Mouse (Mus musculus) embryonic facial prominence, embryonic 11.5 days (tissue): ENCODE results near the gene Kcns3. TPM values are rescaled to one million over a fixed set of nuclear protein-coding genes. Genes with fewer than 3 reads are reported as not detected.

Experiments used
- ATAC-seq: fragments of 200-750 bp; cut with Nextera tagmentation; replicated peaks from 2 replicates; pipeline ENCODE4 v1.8.0; 2017; ENCODE audit warnings: low read depth; ENCODE audit not compliant: insufficient number of reproducible peaks, low FRiP score, low TSS enrichment
- DNase-seq: peaks from one replicate; pipeline ENCODE4 v3.0.0-alpha.2; 2015; ENCODE audit warnings: low spot score
- H3K27ac ChIP-seq: fragments of 300-500 bp; sonication (generic); replicated peaks from 2 replicates; pipeline ENCODE4 v1.5.1; 2014; ENCODE audit warnings: mild to moderate bottlenecking, low read depth, low read length, control low read depth
- H3K27me3 ChIP-seq: fragments of 300-500 bp; sonication (generic); 2 replicates; pipeline ENCODE4 v1.6.1; 2014; ENCODE audit warnings: mild to moderate bottlenecking, low read length, moderate library complexity, mixed read lengths; ENCODE audit not compliant: control insufficient read depth, insufficient read depth
- H3K36me3 ChIP-seq: fragments of 300-500 bp; sonication (generic); replicated peaks from 2 replicates; pipeline ENCODE4 v1.6.1; 2014; ENCODE audit warnings: low read depth, mild to moderate bottlenecking, low read length, moderate library complexity, mixed read lengths; ENCODE audit not compliant: control insufficient read depth, insufficient read depth
- H3K4me1 ChIP-seq: fragments of 300-500 bp; sonication (generic); 2 replicates; pipeline ENCODE4 v1.6.1; 2014; ENCODE audit warnings: low read length, mixed read lengths; ENCODE audit not compliant: control insufficient read depth, insufficient read depth
- H3K4me2 ChIP-seq: fragments of 300-500 bp; sonication (generic); 2 replicates; pipeline ENCODE4 v1.6.1; 2014; ENCODE audit warnings: low read depth, mild to moderate bottlenecking, control low read depth, low read length, moderate library complexity
- H3K4me3 ChIP-seq: fragments of 300-500 bp; sonication (generic); 2 replicates; pipeline ENCODE4 v1.5.1; 2014; ENCODE audit warnings: low read depth, low read length, control low read depth
- H3K9ac ChIP-seq: fragments of 300-500 bp; sonication (generic); replicated peaks from 2 replicates; pipeline ENCODE4 v1.6.1; 2014; ENCODE audit warnings: mild to moderate bottlenecking, control low read depth, low read length
- H3K9me3 ChIP-seq: fragments of 300-500 bp; sonication (generic); replicated peaks from 2 replicates; pipeline ENCODE4 v1.6.1; 2016; ENCODE audit warnings: mild to moderate bottlenecking, low read length, inconsistent platforms, mixed read lengths; ENCODE audit not compliant: control insufficient read depth
- WGBS: fragments of 180-500 bp; shearing (Covaris S2); extraction: QIAGEN DNeasy Blood & Tissue Kit; methylation state at CpG from one replicate; pipeline ENCODE4 v1.1.7; 2014; 5-methylcytosine and 5-hydroxymethylcytosine counted together
- polyA plus RNA-seq: library from polyadenylated mRNA; unstranded; fragments of >200 nt; fragmentation: Nextera tagmentation; extraction: Ambion mirVana; gene quantifications from 2 replicates; pipeline ENCODE4 v1.2.1, GENCODE M21; 2014

Kcns3 gene
- polyA plus RNA-seq, 1 experiment from 2014 or later: 0.65 TPM

- no peak overlapping the region for H3K9ac ChIP-seq
- no peaks in the 10 kb centered on the region for H3K4me1 ChIP-seq
- H3K9me3 ChIP-seq: no peaks in the 10 kb centered on the region
- H3K36me3 ChIP-seq: no peaks in the 10 kb centered on the region
- no peak for ATAC-seq
- 43% methylated on average over 5 of the region's 5 CpGs for WGBS
- DNase-seq: peak; percentile 10
- no peak overlapping the region for H3K27ac ChIP-seq
- no peaks in the 10 kb centered on the region for H3K27me3 ChIP-seq
- H3K4me2 ChIP-seq: no peak overlapping the region
- H3K4me3 ChIP-seq: no peak overlapping the region
Measured at GRCm38 (mm10) chr12:11177408-11178394, 26.8 kb upstream of the Kcns3 start.

- Histone ChIP-seq H3K4me3 (no peak overlapping the region), H3K36me3 (no peaks in the 10 kb centered on the region), H3K9ac (no peak overlapping the region), H3K4me1 (no peaks in the 10 kb centered on the region), H3K27me3 (no peaks in the 10 kb centered on the region), H3K27ac (no peak overlapping the region), H3K4me2 (no peak overlapping the region), H3K9me3 (no peaks in the 10 kb centered on the region)
- 83% methylated on average over 3 of the region's 3 CpGs for WGBS
- DNase-seq (no peak), ATAC-seq (no peak)
Measured at GRCm38 (mm10) chr12:11158670-11159069, 7.8 kb upstream of the Kcns3 start.

- WGBS: 85% methylated on average over 1 of the region's 1 CpGs
- Histone ChIP-seq H3K27ac (no peak overlapping the region), H3K27me3 (peaks cover 17% of the 10 kb centered on the region), H3K9ac (no peak overlapping the region), H3K4me2 (no peak overlapping the region), H3K4me1 (no peaks in the 10 kb centered on the region), H3K4me3 (no peak overlapping the region), H3K36me3 (no peaks in the 10 kb centered on the region), H3K9me3 (no peaks in the 10 kb centered on the region)
- no peak for DNase-seq
- no peak for ATAC-seq
Measured at GRCm38 (mm10) chr12:11155123-11155522, 4.3 kb upstream of the Kcns3 start.

GRCm38 (mm10) chr12:11153587-11153986 lies 2.7 kb upstream of the Kcns3 start:
- H3K4me1 ChIP-seq: peaks cover 2% of the 10 kb centered on the region; the same call in 1 of the 2 replicates
- no peak overlapping the region for H3K9ac ChIP-seq
- no peak overlapping the region for H3K4me3 ChIP-seq
- no peaks in the 10 kb centered on the region for H3K9me3 ChIP-seq
- ATAC-seq (no peak), DNase-seq (no peak)
- H3K36me3 ChIP-seq: no peaks in the 10 kb centered on the region
- H3K27ac ChIP-seq: no peak overlapping the region
- no peak overlapping the region for H3K4me2 ChIP-seq
- peaks cover 26% of the 10 kb centered on the region for H3K27me3 ChIP-seq

GRCm38 (mm10) chr12:11150192-11150935 lies 492 bp downstream of the Kcns3 start:
- H3K27ac ChIP-seq: no peak overlapping the region
- peak overlapping the region; percentile 55 for H3K9ac ChIP-seq
- H3K4me1 ChIP-seq: peaks cover 2% of the 10 kb centered on the region; the same call in 1 of the 2 replicates
- peak overlapping the region; percentile 96 for H3K4me2 ChIP-seq
- peaks cover 26% of the 10 kb centered on the region for H3K27me3 ChIP-seq
- under 1% methylated on average over 55 of the region's 66 CpGs for WGBS
- H3K4me3 ChIP-seq: peak overlapping the region; percentile 52
- H3K36me3 ChIP-seq: no peaks in the 10 kb centered on the region
- peak; percentile 36 for DNase-seq
- H3K9me3 ChIP-seq: no peaks in the 10 kb centered on the region
- peak; percentile 73 for ATAC-seq

- Histone ChIP-seq H3K9me3 (no peaks in the 10 kb centered on the region), H3K36me3 (no peaks in the 10 kb centered on the region), H3K27ac (no peak overlapping the region), H3K4me1 (peaks cover 2% of the 10 kb centered on the region; the same call in 1 of the 2 replicates), H3K4me2 (peak overlapping the region; percentile 96), H3K27me3 (peaks cover 26% of the 10 kb centered on the region), H3K9ac (peak overlapping the region; percentile 55), H3K4me3 (peak overlapping the region; percentile 52)
- WGBS: under 1% methylated on average over 41 of the region's 41 CpGs
- peak; percentile 55 for DNase-seq
- peak; percentile 51 for ATAC-seq
Measured at GRCm38 (mm10) chr12:11149421-11150191, 1.2 kb downstream of the Kcns3 start.

- H3K27ac ChIP-seq: no peak overlapping the region
- H3K9ac ChIP-seq: peak overlapping the region; percentile 55; the same call in 1 of the 2 replicates
- ATAC-seq (no peak), DNase-seq (no peak)
- peaks cover 2% of the 10 kb centered on the region; the same call in 1 of the 2 replicates for H3K4me1 ChIP-seq
- H3K4me3 ChIP-seq: peak overlapping the region; percentile 52
- H3K27me3 ChIP-seq: peaks cover 26% of the 10 kb centered on the region
- 2% methylated on average over 14 of the region's 14 CpGs for WGBS
- H3K9me3 ChIP-seq: no peaks in the 10 kb centered on the region
- H3K36me3 ChIP-seq: no peaks in the 10 kb centered on the region
- peak overlapping the region; percentile 96 for H3K4me2 ChIP-seq
Measured at GRCm38 (mm10) chr12:11149121-11149420, 1.8 kb downstream of the Kcns3 start.
